ENCODE assay signal across 9 mouse cellular contexts in genomic region chr6:77978476-77979240, GRCm38 (mm10). TPM values are rescaled to one million over a fixed set of nuclear protein-coding genes. Genes with fewer than 3 reads are reported as not detected.
DNase-seq lines count a peak whose midpoint lies in the region; ATAC-seq and TF ChIP-seq lines count a peak whose summit lies in the region.
"Had no signal": no experiment of that assay in that cellular context is flagged by ENCODE, and none has a peak within 500 bp of the region (broad histone marks: within the 10 kb centered on the region; RNA-seq: fewer than 3 reads in every experiment).

No protein-coding gene starts in this region.

- no peak; the same call in none of the 2 replicates for ATAC-seq in cerebellum, adult (ENCODE audit: insufficient number of reproducible peaks, low FRiP score, low TSS enrichment)
- ATAC-seq in lung, embryonic 16.5 days (ENCODE audit: low read depth), result no peak
- no peak; the same call in 1 of the 2 replicates for ATAC-seq in intestine, embryonic 14.5 days (replicated peaks; ENCODE audit: low FRiP score, low TSS enrichment, low read depth)
- no peak for ATAC-seq in inflammation-experienced regulatory T-cells, adult 6 months

- H3K36me3 ChIP-seq in lung, embryonic 16.5 days (ENCODE audit: control insufficient read depth, insufficient read depth, low read length), result no peaks in the 10 kb centered on the region
- no peaks in the 10 kb centered on the region for H3K36me3 ChIP-seq in intestine, embryonic 14.5 days (ENCODE audit: control insufficient read depth, insufficient read depth, low read length)

- TF ChIP-seq POLR2A in olfactory bulb, adult 2 months (IDR thresholded peaks at IDR 0.05; ENCODE audit: insufficient read depth, low read depth, low read length), result no peak

- peak overlapping the region; percentile 50 for H3K4me3 ChIP-seq in lung, embryonic 16.5 days (ENCODE audit: low read length)
- peak overlapping the region; percentile 40 for H3K4me3 ChIP-seq in intestine, embryonic 14.5 days (ENCODE audit: low read depth, low read length)
- peak overlapping the region; percentile 74 for H3K4me3 ChIP-seq in olfactory bulb, adult 2 months (ENCODE audit: insufficient read depth, low read depth, low read length)

- 20% methylated on average over 10 of the region's 10 CpGs for WGBS in lung, embryonic 16.5 days
- WGBS in intestine, embryonic 14.5 days, result 18% methylated on average over 10 of the region's 10 CpGs
- 6% methylated on average over 10 of the region's 10 CpGs for WGBS in olfactory bulb, adult 2 months

- H3K27ac ChIP-seq in lung, embryonic 16.5 days (ENCODE audit: low read length), result no peak overlapping the region
- no peak overlapping the region for H3K27ac ChIP-seq in intestine, embryonic 14.5 days (ENCODE audit: low read depth)
- peak overlapping the region; percentile 63; the same call in 1 of the 2 replicates for H3K27ac ChIP-seq in olfactory bulb, adult 2 months (ENCODE audit: insufficient read depth, low read depth, low read length)

- no peaks in the 10 kb centered on the region; the same call in 1 of the 2 replicates for H3K27me3 ChIP-seq in lung, embryonic 16.5 days (ENCODE audit: control insufficient read depth, insufficient read depth, low read depth, low read length)
- H3K27me3 ChIP-seq in intestine, embryonic 14.5 days (replicated peaks; ENCODE audit: control insufficient read depth, insufficient read depth, low read length), result no peaks in the 10 kb centered on the region

- H3K4me1 ChIP-seq in lung, embryonic 16.5 days (replicated peaks; ENCODE audit: control insufficient read depth, insufficient read depth, low read length), result no peaks in the 10 kb centered on the region
- peaks cover 5% of the 10 kb centered on the region for H3K4me1 ChIP-seq in intestine, embryonic 14.5 days (replicated peaks; ENCODE audit: control insufficient read depth, insufficient read depth, low read length)
- no peaks in the 10 kb centered on the region for H3K4me1 ChIP-seq in olfactory bulb, adult 2 months (ENCODE audit: control insufficient read depth, insufficient read depth, low read length)

- DNase-seq in cerebellum, adult 18-20 months, result peak; percentile 30 to 46
- DNase-seq in lung, postnatal 14 days, result no peak
- DNase-seq in intestine, embryonic 14.5 days (ENCODE audit: low spot score), result no peak
- no peak for DNase-seq in adipocyte (ENCODE audit: low spot score)

- peak overlapping the region; percentile 84 for H3K4me2 ChIP-seq in lung, embryonic 16.5 days (ENCODE audit: low read depth, low read length)
- H3K4me2 ChIP-seq in intestine, embryonic 14.5 days (ENCODE audit: low read length), result peak overlapping the region; percentile 55

- no peak overlapping the region for H3K9ac ChIP-seq in lung, embryonic 16.5 days (ENCODE audit: low read length)
- no peak overlapping the region for H3K9ac ChIP-seq in intestine, embryonic 14.5 days (ENCODE audit: low read length)

- no peaks in the 10 kb centered on the region for H3K9me3 ChIP-seq in lung, embryonic 16.5 days (ENCODE audit: control insufficient read depth, low read length)
- H3K9me3 ChIP-seq in intestine, embryonic 14.5 days (ENCODE audit: control insufficient read depth, low read length), result no peaks in the 10 kb centered on the region

- TF ChIP-seq CTCF in olfactory bulb, adult 2 months (IDR thresholded peaks at IDR 0.05; ENCODE audit: insufficient read depth, low read depth, low read length), result no peak

RNA-seq across cellular contexts. Expression of gene Ctnna2, which starts 0.8 kb away (rescaled TPM):
- 0.83 and 1.0 TPM in 2 replicates for polyA plus RNA-seq in lung, embryonic 16.5 days (2015; fragmentation: Nextera tagmentation; extraction: Ambion mirVana)
- 10.3 and 11.1 TPM in 2 replicates for polyA plus RNA-seq in intestine, embryonic 14.5 days (2014; fragmentation: Nextera tagmentation; extraction: Ambion mirVana)
- polyA plus RNA-seq in olfactory bulb, adult 2 months (2012; ENCODE audit: insufficient read depth, insufficient read length, low replicate concordance, missing spikeins), result not detected in 2 replicates
- polyA plus RNA-seq in inflammation-experienced regulatory T-cells, adult 6 months (2017; shearing (Covaris generic)), result not detected
- polyA plus RNA-seq: liver, adult 2 months had no signal

Comparison
In these comparisons a context has a peak if more than half of its experiments do, and no peak if none do; other contexts are left out.
1. DNase-seq: peak in cerebellum, adult 18-20 months (2 of 2); none in lung, postnatal 14 days (single experiment), intestine, embryonic 14.5 days (single experiment) and adipocyte (single experiment).
2. Peak in every context shown above with its lines, with median percentiles within 50 percentile points of each other: H3K4me3 ChIP-seq.